Mouse (Mus musculus) spleen, adult 2 months (tissue): ENCODE data around the gene Ifnar2.
A peak's percentile ranks its signal among the peaks of the same experiment; 100 is the strongest.

Experiments used
- CTCF ChIP-seq: fragments of 200-500 bp; IDR thresholded peaks from 2 replicates; pipeline ENCODE4 v1.5.1; 2011; ENCODE audit warnings: mild to moderate bottlenecking, inconsistent platforms; ENCODE audit not compliant: insufficient read depth, insufficient read length, insufficient replicate concordance; ENCODE audit errors: extremely low read depth
- POLR2A ChIP-seq: fragments of 200-500 bp; IDR thresholded peaks from 2 replicates; pipeline ENCODE4 v1.6.1; 2011; ENCODE audit warnings: low read depth, low read length, inconsistent platforms

DNA sequence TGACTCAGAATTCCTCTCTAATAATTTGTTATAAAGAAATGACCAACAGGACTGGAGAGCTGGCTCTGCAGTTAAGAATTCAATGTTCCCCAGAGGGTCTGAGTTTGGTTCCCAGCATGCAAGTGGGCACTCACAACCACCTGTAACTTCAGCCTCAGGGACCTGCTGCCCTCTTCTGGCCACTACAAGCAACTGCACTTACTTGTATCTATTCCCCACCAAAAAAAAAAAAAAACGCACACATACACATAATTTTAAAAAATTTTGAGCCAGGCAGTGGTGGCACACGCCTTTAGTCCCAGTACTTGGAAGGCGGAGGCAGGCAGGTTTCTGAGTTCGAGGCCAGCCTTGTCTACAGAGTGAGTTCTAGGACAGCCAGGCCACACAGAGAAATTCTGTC lies 17.5 kb downstream of the Ifnar2 start:
- TF ChIP-seq CTCF = peak; percentile 44; the same call in 1 of the 2 replicates
- no peak for TF ChIP-seq POLR2A
